Mouse (Mus musculus) kidney, embryonic 15.5 days (tissue): ENCODE measurements around the gene Mtmr1. TPM values are rescaled to one million over a fixed set of nuclear protein-coding genes. Genes with fewer than 3 reads are reported as not detected.

Experiments
- ATAC-seq: fragments of 200-750 bp; cut with Nextera tagmentation; replicated peaks from 2 replicates; pipeline ENCODE4 v1.8.0; 2017; ENCODE audit warnings: moderate TSS enrichment; ENCODE audit not compliant: low FRiP score
- H3K27ac ChIP-seq: fragments of 300-500 bp; sonication (generic); 2 replicates; pipeline ENCODE4 v1.5.1; 2015; ENCODE audit warnings: mild to moderate bottlenecking, inconsistent platforms
- H3K27me3 ChIP-seq: fragments of 300-500 bp; sonication (generic); 2 replicates; pipeline ENCODE4 v1.6.1; 2015; ENCODE audit warnings: inconsistent platforms
- H3K36me3 ChIP-seq: fragments of 300-500 bp; sonication (generic); 2 replicates; pipeline ENCODE4 v1.6.1; 2015; ENCODE audit warnings: inconsistent platforms
- H3K4me1 ChIP-seq: fragments of 300-500 bp; sonication (generic); 2 replicates; pipeline ENCODE4 v1.6.1; 2015; ENCODE audit warnings: inconsistent platforms
- H3K4me2 ChIP-seq: fragments of 300-500 bp; sonication (generic); 2 replicates; pipeline ENCODE4 v1.6.1; 2015; ENCODE audit warnings: moderate library complexity, mild to moderate bottlenecking, inconsistent platforms
- H3K4me3 ChIP-seq: fragments of 300-500 bp; sonication (generic); replicated peaks from 2 replicates; pipeline ENCODE4 v1.5.1; 2015; ENCODE audit warnings: mild to moderate bottlenecking, inconsistent platforms
- H3K9ac ChIP-seq: fragments of 300-500 bp; sonication (generic); 2 replicates; pipeline ENCODE4 v1.6.1; 2015; ENCODE audit warnings: mild to moderate bottlenecking, inconsistent platforms
- H3K9me3 ChIP-seq: fragments of 300-500 bp; sonication (generic); replicated peaks from 2 replicates; pipeline ENCODE4 v1.6.1; 2016; ENCODE audit warnings: inconsistent platforms
- WGBS: fragments of 180-500 bp; shearing (Covaris S2); methylation state at CpG from one replicate; pipeline ENCODE4 v1.1.7; 2015; ENCODE audit warnings: mixed read lengths; 5-methylcytosine and 5-hydroxymethylcytosine counted together
- polyA plus RNA-seq: library from polyadenylated mRNA; unstranded; fragments of >200 nt; fragmentation: Nextera tagmentation; extraction: Ambion mirVana; gene quantifications from 2 replicates; pipeline ENCODE4 v1.2.1, GENCODE M21; 2015

The Mtmr1 gene
- polyA plus RNA-seq, 1 experiment from 2014 or later, result 9.3 TPM

GRCm38 (mm10) chrX:71456078-71456737, 91.6 kb downstream of the Mtmr1 start:
- H3K4me1 ChIP-seq, result no peaks in the 10 kb centered on the region
- no peak overlapping the region for H3K4me3 ChIP-seq
- no peak for ATAC-seq
- H3K9ac ChIP-seq, result no peak overlapping the region
- H3K9me3 ChIP-seq, result no peaks in the 10 kb centered on the region
- no peak overlapping the region for H3K27ac ChIP-seq
- 0 out of 2 replicates have a peak, but pooled peaks cover under 1% of the 10 kb centered on the region for H3K27me3 ChIP-seq
- no peaks in the 10 kb centered on the region for H3K36me3 ChIP-seq
- no peak overlapping the region for H3K4me2 ChIP-seq
- 81% methylated on average over 6 of the region's 6 CpGs for WGBS

- no peaks in the 10 kb centered on the region for H3K36me3 ChIP-seq
- H3K9me3 ChIP-seq, result no peaks in the 10 kb centered on the region
- no peak overlapping the region for H3K27ac ChIP-seq
- H3K4me2 ChIP-seq, result no peak overlapping the region
- WGBS, result 66% methylated on average over 7 of the region's 7 CpGs
- no peak for ATAC-seq
- no peak overlapping the region for H3K9ac ChIP-seq
- 0 out of 2 replicates have a peak, but pooled peaks cover 6% of the 10 kb centered on the region for H3K27me3 ChIP-seq
- no peaks in the 10 kb centered on the region for H3K4me1 ChIP-seq
- no peak overlapping the region for H3K4me3 ChIP-seq
Observed at GRCm38 (mm10) chrX:71464138-71464826, 99.7 kb downstream of the Mtmr1 start.

GRCm38 (mm10) chrX:71465417-71465816, 100.9 kb downstream of the Mtmr1 start:
- WGBS, result 77% methylated on average over 1 of the region's 1 CpGs
- no peak overlapping the region for H3K4me3 ChIP-seq
- no peak for ATAC-seq
- H3K9me3 ChIP-seq, result no peaks in the 10 kb centered on the region
- no peak overlapping the region for H3K4me2 ChIP-seq
- H3K9ac ChIP-seq, result no peak overlapping the region
- no peak overlapping the region for H3K27ac ChIP-seq
- 0 out of 2 replicates have a peak, but pooled peaks cover 11% of the 10 kb centered on the region for H3K27me3 ChIP-seq
- H3K36me3 ChIP-seq, result no peaks in the 10 kb centered on the region
- H3K4me1 ChIP-seq, result no peaks in the 10 kb centered on the region

DNA sequence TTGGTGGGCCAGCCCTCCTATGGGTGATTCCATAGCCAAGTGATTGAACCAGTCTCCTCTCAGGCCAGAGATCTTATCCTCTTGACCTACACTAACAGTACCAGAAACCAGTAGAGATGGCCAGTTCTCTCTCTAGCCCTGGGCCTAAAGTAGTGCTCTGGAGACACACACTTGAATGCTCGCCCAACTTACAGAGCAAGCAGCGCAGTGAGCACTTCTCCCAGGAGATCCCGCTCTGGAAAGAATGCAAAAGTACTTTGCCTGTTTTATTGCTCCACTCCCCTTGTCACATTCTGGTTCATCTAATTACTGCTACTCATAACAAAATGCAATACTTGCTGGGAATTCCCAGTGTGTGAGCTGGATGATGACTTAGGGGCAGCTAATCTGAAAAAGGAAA, 102.9 kb downstream of the Mtmr1 start:
- H3K9ac ChIP-seq, result no peak overlapping the region
- H3K4me2 ChIP-seq, result no peak overlapping the region
- H3K27me3 ChIP-seq, result 0 out of 2 replicates have a peak, but pooled peaks cover 8% of the 10 kb centered on the region
- no peak overlapping the region for H3K4me3 ChIP-seq
- H3K36me3 ChIP-seq, result no peaks in the 10 kb centered on the region
- no peak overlapping the region for H3K27ac ChIP-seq
- WGBS, result 85% methylated on average over 3 of the region's 3 CpGs
- no peaks in the 10 kb centered on the region for H3K4me1 ChIP-seq
- H3K9me3 ChIP-seq, result no peaks in the 10 kb centered on the region
- ATAC-seq, result no peak

Other genes starting within 250 kb of the Mtmr1 start
- 5.2 and 5.7 TPM in 2 replicates for gene Mtm1, start 154.0 kb upstream of the Mtmr1 start, polyA plus RNA-seq
- gene Cd99l2, start 128.1 kb downstream of the Mtmr1 start, polyA plus RNA-seq, result 29.6 and 33.7 TPM in 2 replicates
- gene Hmgb3, start 191.2 kb downstream of the Mtmr1 start, polyA plus RNA-seq, result 361 and 382 TPM in 2 replicates